16 mouse cellular contexts compared by ENCODE assay signal in genomic region chr2:143709249-143709648, GRCm38 (mm10).
DNase-seq lines count a peak whose midpoint lies in the region; ATAC-seq and TF ChIP-seq lines count a peak whose summit lies in the region.
"Had no signal": no experiment of that assay in that cellular context is flagged by ENCODE, and none has a peak within 500 bp of the region (broad histone marks: within the 10 kb centered on the region; RNA-seq: fewer than 3 reads in every experiment).

No protein-coding gene starts in this region.

- H3K9ac ChIP-seq in kidney, embryonic 16.5 days (replicated peaks; ENCODE audit: low read length) = no peak overlapping the region
- H3K9ac ChIP-seq in midbrain, postnatal 0 days (replicated peaks; ENCODE audit: low read length, poor library complexity, severe bottlenecking) = no peak overlapping the region
- no peak overlapping the region for H3K9ac ChIP-seq in midbrain, embryonic 15.5 days
- H3K9ac ChIP-seq: embryonic facial prominence, embryonic 12.5 days; limb, embryonic 12.5 days; lung, embryonic 15.5 days had no signal

- no peak for TF ChIP-seq POLR2A in kidney, adult 2 months (IDR thresholded peaks at IDR 0.05; ENCODE audit: low read depth, low read length)

- no peak for ATAC-seq in kidney, embryonic 16.5 days (ENCODE audit: low FRiP score, low TSS enrichment)
- no peak for ATAC-seq in midbrain, postnatal 0 days (ENCODE audit: low FRiP score)
- ATAC-seq in midbrain, embryonic 15.5 days (replicated peaks) = no peak

- DNase-seq in cerebellum, postnatal 10 days = peak; percentile 16 to 53
- DNase-seq in cerebellum, postnatal 25 days = no peak
- no peak for DNase-seq in kidney, adult 2 months
- peak; percentile 36 for DNase-seq in midbrain, postnatal 0 days (ENCODE audit: low spot score)
- DNase-seq in thymus, adult 18-20 months = no peak
- DNase-seq in frontal cortex, adult 2 months (ENCODE audit: extremely low spot score in 1 of 2, low spot score in 1 of 2) = no peak
- DNase-seq: adrenal gland, postnatal 36 days; heart, postnatal 36 days; layer of hippocampus, postnatal 36 days; right cerebral cortex, postnatal 14 days had no signal

- H3K27me3 ChIP-seq in kidney, adult 2 months (replicated peaks; ENCODE audit: control insufficient read depth, insufficient read depth, low read length) = no peaks in the 10 kb centered on the region
- no peaks in the 10 kb centered on the region for H3K27me3 ChIP-seq in kidney, embryonic 16.5 days (ENCODE audit: insufficient read depth, low read length)
- H3K27me3 ChIP-seq in midbrain, postnatal 0 days (ENCODE audit: insufficient read depth, low read length) = no peaks in the 10 kb centered on the region
- H3K27me3 ChIP-seq in midbrain, embryonic 15.5 days (replicated peaks) = no peaks in the 10 kb centered on the region
- H3K27me3 ChIP-seq: embryonic facial prominence, embryonic 12.5 days; limb, embryonic 12.5 days; lung, embryonic 15.5 days had no signal

- H3K4me1 ChIP-seq in kidney, adult 2 months (ENCODE audit: control insufficient read depth, insufficient read depth, low read length) = no peaks in the 10 kb centered on the region
- no peaks in the 10 kb centered on the region for H3K4me1 ChIP-seq in kidney, embryonic 16.5 days (ENCODE audit: insufficient read depth, low read length)
- H3K4me1 ChIP-seq in midbrain, postnatal 0 days (ENCODE audit: insufficient read depth, low read length) = no peaks in the 10 kb centered on the region
- H3K4me1 ChIP-seq in midbrain, embryonic 15.5 days = no peaks in the 10 kb centered on the region
- H3K4me1 ChIP-seq: embryonic facial prominence, embryonic 12.5 days; heart, embryonic 10.5 days; lung, embryonic 15.5 days had no signal

- 0 out of 2 replicates have a peak, but pooled peaks have one; percentile 10 for TF ChIP-seq CTCF in kidney, adult 2 months (conservative IDR thresholded peaks at IDR 0.05; ENCODE audit: insufficient read depth, insufficient read length, low read depth, low read length)
- peak; percentile 35; the same call in 1 of the 2 replicates for TF ChIP-seq CTCF in midbrain, postnatal 0 days (IDR thresholded peaks at IDR 0.05)

- no peaks in the 10 kb centered on the region for H3K9me3 ChIP-seq in kidney, embryonic 16.5 days (ENCODE audit: low read length)
- H3K9me3 ChIP-seq in midbrain, postnatal 0 days (ENCODE audit: low read length) = no peaks in the 10 kb centered on the region
- H3K9me3 ChIP-seq in midbrain, embryonic 15.5 days = no peaks in the 10 kb centered on the region
- H3K9me3 ChIP-seq: embryonic facial prominence, embryonic 12.5 days; heart, embryonic 10.5 days; limb, embryonic 12.5 days; lung, embryonic 15.5 days had no signal

- no peaks in the 10 kb centered on the region for H3K36me3 ChIP-seq in kidney, adult 2 months (ENCODE audit: control insufficient read depth, insufficient read depth, low read length)
- H3K36me3 ChIP-seq in kidney, embryonic 16.5 days (ENCODE audit: insufficient read depth, low read length) = no peaks in the 10 kb centered on the region
- no peaks in the 10 kb centered on the region for H3K36me3 ChIP-seq in midbrain, postnatal 0 days (ENCODE audit: insufficient read depth, low read length)
- no peaks in the 10 kb centered on the region for H3K36me3 ChIP-seq in midbrain, embryonic 15.5 days (replicated peaks)
- H3K36me3 ChIP-seq: embryonic facial prominence, embryonic 12.5 days; heart, embryonic 10.5 days; limb, embryonic 12.5 days; lung, embryonic 15.5 days had no signal

- H3K4me3 ChIP-seq in kidney, adult 2 months (ENCODE audit: insufficient read depth, low read depth, low read length) = no peak overlapping the region
- no peak overlapping the region for H3K4me3 ChIP-seq in kidney, embryonic 16.5 days (ENCODE audit: low read length)
- no peak overlapping the region for H3K4me3 ChIP-seq in midbrain, postnatal 0 days (ENCODE audit: low read depth, low read length)
- no peak overlapping the region for H3K4me3 ChIP-seq in midbrain, embryonic 15.5 days
- H3K4me3 ChIP-seq: embryonic facial prominence, embryonic 12.5 days; heart, embryonic 10.5 days; limb, embryonic 12.5 days; lung, embryonic 15.5 days had no signal

- 32% methylated on average over 4 of the region's 4 CpGs for WGBS in kidney, adult 2 months
- 29% methylated on average over 4 of the region's 4 CpGs for WGBS in kidney, embryonic 16.5 days
- 23% methylated on average over 4 of the region's 4 CpGs for WGBS in midbrain, postnatal 0 days
- 23% methylated on average over 4 of the region's 4 CpGs for WGBS in midbrain, embryonic 15.5 days

- no peak overlapping the region for H3K4me2 ChIP-seq in kidney, embryonic 16.5 days (replicated peaks; ENCODE audit: low read depth, low read length)
- H3K4me2 ChIP-seq in midbrain, postnatal 0 days (ENCODE audit: low read depth, low read length, poor library complexity, severe bottlenecking) = no peak overlapping the region
- no peak overlapping the region for H3K4me2 ChIP-seq in midbrain, embryonic 15.5 days
- H3K4me2 ChIP-seq: embryonic facial prominence, embryonic 12.5 days; limb, embryonic 12.5 days; lung, embryonic 15.5 days had no signal

- no peak overlapping the region for H3K27ac ChIP-seq in kidney, adult 2 months (ENCODE audit: insufficient read depth, low read depth, low read length)
- no peak overlapping the region for H3K27ac ChIP-seq in kidney, embryonic 16.5 days (ENCODE audit: low read length)
- no peak overlapping the region for H3K27ac ChIP-seq in midbrain, postnatal 0 days (ENCODE audit: low read depth, low read length)
- H3K27ac ChIP-seq in midbrain, embryonic 15.5 days = no peak overlapping the region
- H3K27ac ChIP-seq: embryonic facial prominence, embryonic 12.5 days; heart, embryonic 10.5 days; limb, embryonic 12.5 days; lung, embryonic 15.5 days had no signal

Comparison
In these comparisons a context has a peak if more than half of its experiments do, and no peak if none do; other contexts are left out.
1. DNase-seq: peak in cerebellum, postnatal 10 days (2 of 2) and midbrain, postnatal 0 days (single experiment); none in cerebellum, postnatal 25 days (0 of 2), kidney, adult 2 months (single experiment), thymus, adult 18-20 months (0 of 2) and frontal cortex, adult 2 months (0 of 2).